Mouse (Mus musculus) forebrain, embryonic 12.5 days (tissue): ENCODE data around the gene Hoxc12. TPM values are rescaled to one million over a fixed set of nuclear protein-coding genes. Genes with fewer than 3 reads are reported as not detected.

Source experiments
- ATAC-seq: fragments of 200-750 bp; cut with Nextera tagmentation; 2 replicates; pipeline ENCODE4 v1.8.0; 2017; ENCODE audit warnings: moderate TSS enrichment; ENCODE audit not compliant: low FRiP score
- H3K27ac ChIP-seq: fragments of 300-500 bp; sonication (generic); 2 replicates; pipeline ENCODE4 v1.5.1; 2016; ENCODE audit warnings: mild to moderate bottlenecking
- H3K27me3 ChIP-seq: fragments of 300-500 bp; sonication (generic); 2 replicates; pipeline ENCODE4 v1.6.1; 2016; ENCODE audit warnings: mild to moderate bottlenecking
- H3K36me3 ChIP-seq: fragments of 300-500 bp; sonication (generic); replicated peaks from 2 replicates; pipeline ENCODE4 v1.6.1; 2016; ENCODE audit warnings: mild to moderate bottlenecking
- H3K4me1 ChIP-seq: fragments of 300-500 bp; sonication (generic); 2 replicates; pipeline ENCODE4 v1.6.1; 2016
- H3K4me2 ChIP-seq: fragments of 300-500 bp; sonication (generic); 2 replicates; pipeline ENCODE4 v1.6.1; 2016; ENCODE audit warnings: mild to moderate bottlenecking, moderate library complexity
- H3K4me3 ChIP-seq: fragments of 300-500 bp; sonication (generic); replicated peaks from 2 replicates; pipeline ENCODE4 v1.5.1; 2016; ENCODE audit warnings: mild to moderate bottlenecking
- H3K9ac ChIP-seq: fragments of 300-500 bp; sonication (generic); 2 replicates; pipeline ENCODE4 v1.6.1; 2016; ENCODE audit warnings: mild to moderate bottlenecking
- H3K9me3 ChIP-seq: fragments of 300-500 bp; sonication (generic); 2 replicates; pipeline ENCODE4 v1.6.1; 2016
- WGBS: fragments of 180-500 bp; shearing (Covaris S2); methylation state at CpG from one replicate; pipeline ENCODE4 v1.1.7; 2016; 5-methylcytosine and 5-hydroxymethylcytosine counted together
- polyA plus RNA-seq: library from polyadenylated mRNA; unstranded; fragments of >200 nt; fragmentation: Nextera tagmentation; extraction: Ambion mirVana; gene quantifications from 2 replicates; pipeline ENCODE4 v1.2.1, GENCODE M21; 2016

The Hoxc12 gene
- not detected in 2 replicates for polyA plus RNA-seq

DNA sequence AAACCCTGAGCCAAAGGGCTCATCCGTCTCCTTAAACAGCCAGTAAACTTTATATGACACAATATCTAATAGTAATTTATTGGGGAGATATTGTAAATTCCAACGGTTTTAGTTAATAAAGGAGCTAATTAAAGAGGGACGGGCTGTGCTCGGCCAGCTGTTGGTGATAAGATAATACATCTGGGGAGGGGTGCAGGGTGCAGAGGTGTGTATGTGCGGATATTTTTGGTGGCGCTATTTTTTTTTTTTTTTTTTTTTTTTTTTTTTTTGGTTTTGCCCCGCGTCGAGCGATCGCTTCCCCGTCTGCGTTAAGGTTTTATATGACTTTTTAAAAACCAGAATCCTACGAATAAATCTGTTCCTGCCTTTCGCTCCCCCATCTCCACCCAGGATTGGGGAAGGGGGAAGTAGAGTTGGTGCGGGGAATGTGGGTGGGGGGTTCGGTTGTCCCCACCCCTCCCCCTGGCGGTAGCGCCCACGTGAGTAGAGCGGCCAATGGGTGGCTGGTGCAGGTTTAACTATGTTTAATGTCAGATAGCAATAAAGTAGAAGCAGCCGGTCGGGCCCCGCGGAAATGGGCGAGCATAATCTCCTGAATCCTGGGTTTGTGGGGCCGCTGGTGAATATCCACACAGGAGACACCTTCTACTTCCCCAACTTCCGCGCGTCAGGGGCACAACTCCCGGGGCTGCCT, at the start of gene Hoxc12:
Hoxc12 (plus strand) TSS at position 479 of the 694 bp plus-strand sequence.
- Histone ChIP-seq H3K9me3 (no peaks in the 10 kb centered on the region), H3K36me3 (no peaks in the 10 kb centered on the region), H3K4me1 (no peaks in the 10 kb centered on the region), H3K4me2 (no peak within 1 kb of the TSS), H3K27me3 (peaks cover 100% of the 10 kb centered on the region), H3K27ac (no peak within 1 kb of the TSS), H3K4me3 (no peak within 1 kb of the TSS), H3K9ac (no peak within 1 kb of the TSS)
- no peak for ATAC-seq
- WGBS = 1% methylated on average over 31 of the region's 31 CpGs

DNA sequence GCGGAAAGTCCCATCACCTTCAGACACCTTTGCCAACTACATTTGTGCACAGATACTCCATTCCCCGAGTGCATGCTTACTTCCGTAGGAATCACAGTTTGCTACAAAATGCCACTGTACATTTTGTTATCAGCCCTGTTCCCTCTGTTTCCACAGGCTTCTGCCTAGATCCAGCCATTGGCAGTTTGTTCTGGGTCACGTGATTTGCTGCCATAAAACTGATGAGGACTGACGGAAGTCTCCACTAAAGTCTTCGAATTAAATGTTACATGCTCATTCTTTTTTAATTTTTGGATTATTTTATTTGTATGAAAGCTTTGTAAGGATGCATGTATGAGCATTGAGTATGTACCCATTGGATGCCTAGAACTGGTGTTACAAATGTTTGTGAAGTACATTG, 41.4 kb upstream of the Hoxc12 start:
- H3K9me3 ChIP-seq = no peaks in the 10 kb centered on the region
- no peak overlapping the region for H3K27ac ChIP-seq
- ATAC-seq = no peak
- no peak overlapping the region for H3K4me2 ChIP-seq
- no peaks in the 10 kb centered on the region for H3K36me3 ChIP-seq
- no peak overlapping the region for H3K9ac ChIP-seq
- 90% methylated on average over 6 of the region's 6 CpGs for WGBS
- H3K27me3 ChIP-seq = peaks cover 45% of the 10 kb centered on the region
- no peaks in the 10 kb centered on the region for H3K4me1 ChIP-seq
- H3K4me3 ChIP-seq = no peak overlapping the region

- no peak overlapping the region for H3K9ac ChIP-seq
- H3K4me1 ChIP-seq = no peaks in the 10 kb centered on the region
- no peak overlapping the region for H3K27ac ChIP-seq
- WGBS = 65% methylated on average over 1 of the region's 1 CpGs
- no peak for ATAC-seq
- no peak overlapping the region for H3K4me2 ChIP-seq
- H3K27me3 ChIP-seq = peaks cover 75% of the 10 kb centered on the region
- no peak overlapping the region for H3K4me3 ChIP-seq
- no peaks in the 10 kb centered on the region for H3K9me3 ChIP-seq
- no peaks in the 10 kb centered on the region for H3K36me3 ChIP-seq
Observed at GRCm38 (mm10) chr15:102904946-102905345, 31.6 kb upstream of the Hoxc12 start.

- no peak overlapping the region for H3K9ac ChIP-seq
- WGBS = 1% methylated on average over 4 of the region's 4 CpGs
- no peaks in the 10 kb centered on the region for H3K9me3 ChIP-seq
- H3K27ac ChIP-seq = no peak overlapping the region
- H3K4me3 ChIP-seq = no peak overlapping the region
- H3K4me2 ChIP-seq = no peak overlapping the region
- H3K4me1 ChIP-seq = no peaks in the 10 kb centered on the region
- peaks cover 91% of the 10 kb centered on the region for H3K27me3 ChIP-seq
- H3K36me3 ChIP-seq = no peaks in the 10 kb centered on the region
- no peak for ATAC-seq
Observed at GRCm38 (mm10) chr15:102909536-102909935, 27.0 kb upstream of the Hoxc12 start.

DNA sequence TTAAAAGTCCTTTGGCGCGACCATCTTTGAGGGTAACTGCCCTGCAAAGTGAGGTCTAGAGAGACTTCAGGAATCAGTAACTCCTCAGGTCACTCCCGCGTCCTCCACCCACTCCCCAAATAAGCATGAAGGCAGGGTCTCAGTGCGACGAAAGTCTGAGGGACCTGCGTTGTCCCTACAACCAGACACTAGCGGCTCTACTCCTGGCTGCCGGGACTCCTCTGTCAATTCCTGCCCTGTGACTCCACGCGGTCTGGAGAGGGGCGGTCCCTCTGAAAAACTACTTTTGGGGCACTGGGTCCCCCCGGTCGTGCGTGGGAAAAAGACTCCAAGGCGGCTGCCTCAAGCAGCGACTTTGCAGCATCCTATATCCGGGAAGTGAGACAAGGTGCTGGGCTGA, 26.5 kb upstream of the Hoxc12 start:
- Histone ChIP-seq H3K9ac (no peak overlapping the region), H3K9me3 (no peaks in the 10 kb centered on the region), H3K4me2 (no peak overlapping the region), H3K4me1 (no peaks in the 10 kb centered on the region), H3K27ac (no peak overlapping the region), H3K4me3 (no peak overlapping the region), H3K36me3 (no peaks in the 10 kb centered on the region), H3K27me3 (peaks cover 91% of the 10 kb centered on the region)
- under 1% methylated on average over 18 of the region's 18 CpGs for WGBS
- no peak for ATAC-seq

GRCm38 (mm10) chr15:102910496-102911095, 26.0 kb upstream of the Hoxc12 start:
- Histone ChIP-seq H3K4me3 (no peak overlapping the region), H3K9ac (no peak overlapping the region), H3K36me3 (no peaks in the 10 kb centered on the region), H3K9me3 (no peaks in the 10 kb centered on the region), H3K27me3 (peaks cover 88% of the 10 kb centered on the region), H3K4me2 (no peak overlapping the region), H3K4me1 (no peaks in the 10 kb centered on the region), H3K27ac (no peak overlapping the region)
- no peak for ATAC-seq
- under 1% methylated on average over 22 of the region's 22 CpGs for WGBS

DNA sequence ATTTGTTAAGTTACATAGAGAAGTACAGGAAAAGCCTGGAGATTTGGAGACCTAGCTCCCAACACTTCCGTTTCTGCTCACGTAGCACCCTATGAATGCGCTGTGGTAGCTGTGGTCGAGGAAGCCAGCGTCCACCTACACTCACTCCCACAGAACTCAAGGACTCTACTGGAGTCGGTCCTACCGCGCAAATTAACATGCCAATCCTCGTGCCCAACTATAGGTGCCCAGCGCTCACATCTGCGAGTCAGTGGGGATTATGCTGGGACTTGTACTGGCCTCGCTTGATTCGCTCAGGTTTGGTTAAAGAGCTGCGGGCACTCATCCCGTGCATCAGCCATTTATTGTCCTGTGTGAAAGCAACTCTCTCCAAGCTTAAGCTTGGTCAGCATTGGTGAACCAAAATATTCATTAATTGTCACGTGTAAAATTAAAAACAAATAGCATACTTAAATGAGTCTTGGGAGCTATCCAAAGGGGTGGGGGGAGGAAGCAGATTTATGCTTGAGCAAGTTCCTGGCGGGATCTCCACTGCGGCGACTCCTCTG, 23.4 kb upstream of the Hoxc12 start:
- Histone ChIP-seq H3K27me3 (peaks cover 90% of the 10 kb centered on the region), H3K9me3 (no peaks in the 10 kb centered on the region), H3K9ac (no peak overlapping the region), H3K4me1 (no peaks in the 10 kb centered on the region), H3K4me3 (no peak overlapping the region), H3K27ac (no peak overlapping the region), H3K4me2 (no peak overlapping the region), H3K36me3 (no peaks in the 10 kb centered on the region)
- WGBS = under 1% methylated on average over 19 of the region's 19 CpGs
- no peak for ATAC-seq

DNA sequence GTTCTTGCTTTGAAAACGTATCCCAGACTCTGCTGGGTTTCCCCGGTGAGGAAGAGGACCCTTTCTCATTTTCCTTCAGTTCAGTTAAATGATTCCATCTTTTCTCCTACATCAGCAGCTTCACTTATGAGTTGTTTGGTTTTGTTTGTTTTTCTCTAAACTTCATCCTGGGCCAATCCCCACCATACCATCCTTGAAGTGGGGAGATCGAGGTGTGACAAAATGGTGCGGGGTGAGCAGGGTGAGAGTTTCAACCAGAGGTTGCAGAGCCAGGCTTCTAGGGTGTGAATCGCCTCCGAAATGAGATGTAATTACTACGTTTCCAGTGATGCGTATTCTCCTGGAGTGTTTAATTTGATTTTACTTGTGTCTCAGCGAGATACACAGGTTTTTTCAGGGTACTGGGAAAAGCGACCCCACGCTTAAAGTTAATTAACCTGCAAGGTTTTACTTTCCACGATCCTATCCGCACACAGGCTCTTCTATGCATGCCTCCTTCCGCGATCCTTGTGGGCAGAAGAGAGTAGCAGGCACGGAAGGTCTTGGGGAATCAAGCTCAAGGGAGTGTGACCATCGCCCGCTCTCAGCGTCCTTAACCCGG, 18.5 kb upstream of the Hoxc12 start:
- no peak for ATAC-seq
- WGBS = under 1% methylated on average over 20 of the region's 20 CpGs
- no peak overlapping the region for H3K4me2 ChIP-seq

DNA sequence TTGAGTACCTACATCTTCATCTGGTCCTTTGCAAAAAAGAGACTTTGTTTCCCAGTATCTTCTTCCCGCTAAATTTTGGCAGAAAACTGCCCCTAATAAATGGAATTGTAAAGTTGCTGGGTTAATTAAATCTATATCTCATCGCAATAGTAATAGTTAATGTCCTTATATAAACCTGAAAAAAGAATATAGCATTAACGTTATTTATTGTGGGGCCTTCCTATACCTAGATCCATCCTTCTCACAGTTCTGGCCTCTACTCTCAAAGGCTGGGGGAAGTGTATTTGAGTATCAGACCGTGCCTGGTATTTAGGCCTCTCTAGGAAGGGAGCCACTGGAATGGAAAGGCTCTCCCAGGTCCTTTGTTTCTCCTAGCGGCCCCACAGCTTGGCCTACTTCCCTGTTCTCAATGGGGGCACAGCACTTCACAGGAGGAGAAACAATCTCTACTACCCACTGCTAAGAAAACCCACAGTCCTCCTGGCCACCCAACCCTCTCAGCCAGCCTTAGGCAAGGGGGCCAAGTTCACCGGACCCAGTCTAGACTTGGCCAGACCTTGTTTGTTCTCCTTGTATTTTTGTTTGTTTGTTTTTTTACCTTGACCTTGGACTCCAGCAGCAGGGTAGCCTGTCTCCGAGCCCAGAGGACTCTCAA, 17.8 kb upstream of the Hoxc12 start:
- peaks cover 94% of the 10 kb centered on the region for H3K27me3 ChIP-seq
- WGBS = 1% methylated on average over 7 of the region's 7 CpGs
- no peaks in the 10 kb centered on the region for H3K9me3 ChIP-seq
- H3K4me2 ChIP-seq = no peak overlapping the region
- no peak overlapping the region for H3K27ac ChIP-seq
- no peak overlapping the region for H3K9ac ChIP-seq
- no peak for ATAC-seq
- H3K4me1 ChIP-seq = peaks cover 18% of the 10 kb centered on the region
- no peaks in the 10 kb centered on the region for H3K36me3 ChIP-seq
- no peak overlapping the region for H3K4me3 ChIP-seq

More for the DNA sequence above, 18.5 kb upstream of the Hoxc12 start:
- H3K4me3 ChIP-seq = no peak overlapping the region
- H3K4me1 ChIP-seq = peaks cover 18% of the 10 kb centered on the region
- H3K36me3 ChIP-seq = no peaks in the 10 kb centered on the region
- H3K27me3 ChIP-seq = peaks cover 93% of the 10 kb centered on the region
- H3K27ac ChIP-seq = no peak overlapping the region
- H3K9ac ChIP-seq = no peak overlapping the region
- no peaks in the 10 kb centered on the region for H3K9me3 ChIP-seq

DNA sequence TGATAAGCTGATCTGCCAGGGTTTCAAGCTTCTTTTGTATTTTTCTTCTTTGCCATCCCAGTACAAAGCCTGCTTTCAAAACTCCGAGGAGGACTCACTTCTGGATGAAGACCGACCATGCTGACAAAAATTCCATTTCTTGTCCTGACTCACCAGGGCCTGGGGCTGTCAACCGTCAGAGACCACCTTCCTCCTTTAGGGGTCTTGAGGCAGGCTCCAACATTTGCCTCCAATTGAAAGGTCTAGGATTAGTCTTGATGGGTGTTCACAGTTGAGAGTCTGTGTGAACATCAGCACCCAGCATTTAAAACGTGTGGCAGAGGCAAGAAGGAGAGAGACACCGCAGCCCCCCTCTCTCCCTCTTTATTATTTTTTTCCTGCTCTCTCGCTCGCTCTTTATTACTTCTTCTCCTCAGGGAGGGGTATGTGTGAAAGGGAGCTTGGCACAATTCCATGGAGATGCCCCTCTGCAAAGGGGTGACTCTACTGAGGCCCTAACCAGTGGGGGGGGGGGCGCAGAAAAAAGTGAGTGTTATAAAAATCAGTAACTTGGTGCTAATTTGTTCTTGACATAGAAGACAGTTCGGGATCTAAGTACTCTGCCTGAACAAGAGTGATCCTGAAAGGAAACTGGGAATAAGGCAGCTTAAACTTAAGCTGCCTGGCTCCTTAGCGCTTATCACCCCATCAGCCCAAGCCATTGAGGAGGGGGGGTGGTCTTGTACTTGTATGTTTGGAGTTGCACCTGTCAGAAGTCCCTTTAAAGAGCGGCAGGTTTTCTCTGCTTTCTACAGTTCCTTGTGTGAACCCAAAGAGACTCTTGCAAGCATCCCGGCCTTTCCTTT, 17.0 kb upstream of the Hoxc12 start:
- ATAC-seq = no peak
- no peak overlapping the region for H3K27ac ChIP-seq
- peaks cover 18% of the 10 kb centered on the region for H3K4me1 ChIP-seq
- 3% methylated on average over 12 of the region's 12 CpGs for WGBS
- H3K36me3 ChIP-seq = no peaks in the 10 kb centered on the region
- peaks cover 97% of the 10 kb centered on the region for H3K27me3 ChIP-seq
- H3K9me3 ChIP-seq = no peaks in the 10 kb centered on the region
- H3K9ac ChIP-seq = no peak overlapping the region
- no peak overlapping the region for H3K4me2 ChIP-seq
- no peak overlapping the region for H3K4me3 ChIP-seq

- Histone ChIP-seq H3K9ac (no peak overlapping the region), H3K4me1 (peaks cover 18% of the 10 kb centered on the region), H3K27me3 (peaks cover 99% of the 10 kb centered on the region), H3K4me2 (peak overlapping the region; percentile 43), H3K4me3 (peak overlapping the region; percentile 24), H3K9me3 (no peaks in the 10 kb centered on the region), H3K36me3 (no peaks in the 10 kb centered on the region), H3K27ac (no peak overlapping the region)
- ATAC-seq = peak; percentile 87
- WGBS = 0% methylated on average over 20 of the region's 20 CpGs
Observed at GRCm38 (mm10) chr15:102920619-102921018, 15.9 kb upstream of the Hoxc12 start.
